Mouse (Mus musculus): ENCODE results near the gene Ankrd13b. TPM values are rescaled to one million over a fixed set of nuclear protein-coding genes. Genes with fewer than 3 reads are reported as not detected.

The Ankrd13b gene
- polyA plus RNA-seq, 1 experiment from 2014 or later = 10.4 TPM

DNA sequence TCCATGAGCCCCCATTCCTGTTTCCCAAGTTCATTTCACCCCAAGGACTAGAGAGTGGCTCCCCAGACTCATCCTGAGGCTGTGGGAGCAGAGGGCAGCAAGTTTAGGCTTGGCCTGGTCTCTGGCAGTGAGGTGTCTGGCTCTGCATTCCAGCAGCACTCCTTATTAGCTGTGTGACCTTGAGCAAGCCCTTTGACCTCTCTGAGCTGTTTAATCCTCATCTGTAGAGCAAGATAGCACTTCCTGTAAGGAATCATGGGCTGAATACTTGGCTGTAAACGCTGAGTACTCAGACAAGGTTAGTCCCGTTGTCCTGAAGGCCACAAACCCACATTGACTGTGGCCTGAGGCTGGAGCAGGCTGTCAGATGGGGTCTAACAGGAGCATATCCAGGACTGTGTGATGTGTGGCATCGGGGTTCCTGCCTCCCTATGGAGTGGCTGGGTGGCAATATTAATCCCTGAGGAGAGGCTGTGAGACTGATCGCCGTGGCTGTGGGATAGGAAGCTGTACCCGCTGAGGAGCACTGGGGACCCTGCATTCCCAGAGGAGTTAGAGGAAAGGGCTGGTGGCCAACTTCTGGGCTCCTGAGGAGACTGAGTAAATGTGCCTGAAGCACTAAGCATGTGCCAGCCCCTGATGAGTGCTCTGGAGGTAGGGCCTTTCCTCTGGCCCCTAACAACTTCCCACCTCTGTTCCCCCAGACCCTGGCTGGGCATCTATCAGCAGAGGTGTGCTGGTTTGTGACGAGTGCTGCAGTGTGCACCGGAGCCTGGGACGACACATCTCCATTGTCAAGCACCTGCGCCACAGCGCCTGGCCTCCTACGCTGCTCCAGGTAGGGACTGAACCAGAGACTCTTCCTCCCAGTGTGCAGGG is 9.0 kb upstream of the Ankrd13b start:
- Histone ChIP-seq H3K27me3 (no peaks in the 10 kb centered on the region), H3K4me3 (replicated peaks) (no peak overlapping the region), H3K36me3 (peaks cover 39% of the 10 kb centered on the region), H3K4me2 (replicated peaks) (no peak overlapping the region), H3K9me3 (replicated peaks) (no peaks in the 10 kb centered on the region), H3K9ac (no peak overlapping the region), H3K4me1 (peaks cover 71% of the 10 kb centered on the region), H3K27ac (replicated peaks) (no peak overlapping the region)
- ATAC-seq (ENCODE audit: insufficient number of reproducible peaks, low FRiP score, low TSS enrichment, low read depth) = no peak
- WGBS = 58% methylated on average over 12 of the region's 12 CpGs

GRCm38 (mm10) chr11:77497851-77498250 is 8.4 kb upstream of the Ankrd13b start:
- peak overlapping the region; percentile 5; the same call in 1 of the 2 replicates for H3K27ac ChIP-seq (replicated peaks)
- no peak for ATAC-seq (ENCODE audit: insufficient number of reproducible peaks, low FRiP score, low TSS enrichment, low read depth)
- no peak overlapping the region for H3K4me3 ChIP-seq (replicated peaks)
- 45% methylated on average over 4 of the region's 4 CpGs for WGBS
- H3K4me2 ChIP-seq (replicated peaks) = no peak overlapping the region
- peaks cover 65% of the 10 kb centered on the region for H3K4me1 ChIP-seq
- peaks cover 32% of the 10 kb centered on the region for H3K36me3 ChIP-seq
- H3K27me3 ChIP-seq = no peaks in the 10 kb centered on the region
- no peaks in the 10 kb centered on the region for H3K9me3 ChIP-seq (replicated peaks)
- H3K9ac ChIP-seq = no peak overlapping the region

GRCm38 (mm10) chr11:77497341-77497756 is 7.9 kb upstream of the Ankrd13b start:
- Histone ChIP-seq H3K36me3 (peaks cover 27% of the 10 kb centered on the region), H3K27ac (replicated peaks) (peak overlapping the region; percentile 66; the same call in 1 of the 2 replicates), H3K9me3 (replicated peaks) (no peaks in the 10 kb centered on the region), H3K9ac (no peak overlapping the region), H3K4me3 (replicated peaks) (no peak overlapping the region), H3K4me1 (peaks cover 68% of the 10 kb centered on the region), H3K27me3 (no peaks in the 10 kb centered on the region), H3K4me2 (replicated peaks) (no peak overlapping the region)
- 35% methylated on average over 6 of the region's 6 CpGs for WGBS
- ATAC-seq (ENCODE audit: insufficient number of reproducible peaks, low FRiP score, low TSS enrichment, low read depth) = no peak

GRCm38 (mm10) chr11:77495507-77495906 is 6.0 kb upstream of the Ankrd13b start:
- Histone ChIP-seq H3K9ac (no peak overlapping the region), H3K27me3 (no peaks in the 10 kb centered on the region), H3K27ac (replicated peaks) (no peak overlapping the region), H3K9me3 (replicated peaks) (no peaks in the 10 kb centered on the region), H3K36me3 (peaks cover 16% of the 10 kb centered on the region), H3K4me1 (peaks cover 81% of the 10 kb centered on the region), H3K4me3 (replicated peaks) (no peak overlapping the region), H3K4me2 (replicated peaks) (no peak overlapping the region)
- no peak for ATAC-seq (ENCODE audit: insufficient number of reproducible peaks, low FRiP score, low TSS enrichment, low read depth)

DNA sequence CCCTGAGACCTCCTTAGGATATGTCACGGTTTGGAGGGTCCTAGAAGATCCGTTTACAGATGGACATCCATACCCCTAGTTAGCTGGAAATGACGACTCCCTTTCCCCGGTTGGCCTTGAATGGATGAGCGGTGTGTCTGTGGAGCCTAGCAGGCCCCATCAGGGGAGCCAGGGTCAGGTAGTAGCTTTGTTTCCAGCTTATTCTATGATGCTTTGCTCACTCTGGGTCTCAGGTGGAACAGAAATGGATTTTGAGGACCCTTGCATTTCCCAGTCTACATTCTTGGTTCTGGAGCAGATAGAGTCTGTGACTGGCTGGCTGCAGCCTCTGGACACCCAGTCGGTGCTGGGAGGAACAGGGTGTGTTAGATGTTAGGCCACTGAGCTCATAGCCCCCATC is 5.3 kb upstream of the Ankrd13b start:
- Histone ChIP-seq H3K27me3 (no peaks in the 10 kb centered on the region), H3K27ac (replicated peaks) (no peak overlapping the region), H3K4me3 (replicated peaks) (peak overlapping the region; percentile 91), H3K4me2 (replicated peaks) (peak overlapping the region; percentile 94), H3K4me1 (peaks cover 80% of the 10 kb centered on the region), H3K36me3 (peaks cover 9% of the 10 kb centered on the region), H3K9ac (no peak overlapping the region), H3K9me3 (replicated peaks) (no peaks in the 10 kb centered on the region)
- ATAC-seq (ENCODE audit: insufficient number of reproducible peaks, low FRiP score, low TSS enrichment, low read depth) = no peak
- WGBS = 70% methylated on average over 6 of the region's 6 CpGs

DNA sequence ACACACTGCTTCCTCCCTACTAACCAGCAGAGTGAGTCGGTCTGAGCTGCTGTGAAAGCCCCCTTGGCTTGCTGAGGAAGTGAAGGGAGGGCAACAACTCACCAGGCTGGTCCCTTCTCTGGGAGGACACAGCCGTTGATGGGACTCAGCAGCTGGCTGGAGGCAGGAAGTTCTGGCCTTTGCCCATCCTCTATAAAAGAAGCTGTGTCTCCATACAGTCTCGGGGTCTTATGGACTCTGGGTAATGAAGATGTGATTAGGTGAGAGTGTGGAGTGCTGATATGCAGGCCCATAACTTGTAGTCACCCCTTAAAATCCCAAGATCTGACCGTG is 4.8 kb upstream of the Ankrd13b start:
- H3K4me1 ChIP-seq = peaks cover 76% of the 10 kb centered on the region
- ATAC-seq (ENCODE audit: insufficient number of reproducible peaks, low FRiP score, low TSS enrichment, low read depth) = no peak
- H3K4me3 ChIP-seq (replicated peaks) = peak overlapping the region; percentile 91
- no peaks in the 10 kb centered on the region for H3K27me3 ChIP-seq
- 23% methylated on average over 4 of the region's 4 CpGs for WGBS
- peak overlapping the region; percentile 91 for H3K9ac ChIP-seq
- no peaks in the 10 kb centered on the region for H3K9me3 ChIP-seq (replicated peaks)
- H3K27ac ChIP-seq (replicated peaks) = peak overlapping the region; percentile 85
- peaks cover 5% of the 10 kb centered on the region; the same call in 1 of the 2 replicates for H3K36me3 ChIP-seq
- H3K4me2 ChIP-seq (replicated peaks) = peak overlapping the region; percentile 94

GRCm38 (mm10) chr11:77493512-77494343 is 4.2 kb upstream of the Ankrd13b start, which contains the start of gene Git1:
TSS of gene Git1 (plus strand) at chr11:77493562.
- under 1% methylated on average over 72 of the region's 74 CpGs for WGBS
- no peaks in the 10 kb centered on the region for H3K9me3 ChIP-seq (replicated peaks)
- peak within 1 kb of the TSS; percentile 91 for H3K4me3 ChIP-seq (replicated peaks)
- H3K27me3 ChIP-seq = no peaks in the 10 kb centered on the region
- H3K27ac ChIP-seq (replicated peaks) = peak within 1 kb of the TSS; percentile 94
- ATAC-seq (ENCODE audit: insufficient number of reproducible peaks, low FRiP score, low TSS enrichment, low read depth) = no peak
- peaks cover 79% of the 10 kb centered on the region for H3K4me1 ChIP-seq
- H3K4me2 ChIP-seq (replicated peaks) = peak within 1 kb of the TSS; percentile 94
- peak within 1 kb of the TSS; percentile 91 for H3K9ac ChIP-seq
- H3K36me3 ChIP-seq = 0 out of 2 replicates have a peak, but pooled peaks cover 2% of the 10 kb centered on the region

GRCm38 (mm10) chr11:77492911-77493332 is 3.4 kb upstream of the Ankrd13b start:
- peak; percentile 74 for ATAC-seq (ENCODE audit: insufficient number of reproducible peaks, low FRiP score, low TSS enrichment, low read depth)
- peak overlapping the region; percentile 94 for H3K27ac ChIP-seq (replicated peaks)
- H3K9me3 ChIP-seq (replicated peaks) = no peaks in the 10 kb centered on the region
- H3K9ac ChIP-seq = peak overlapping the region; percentile 91
- under 1% methylated on average over 32 of the region's 32 CpGs for WGBS
- peaks cover 79% of the 10 kb centered on the region for H3K4me1 ChIP-seq
- H3K36me3 ChIP-seq = no peaks in the 10 kb centered on the region
- no peaks in the 10 kb centered on the region for H3K27me3 ChIP-seq
- H3K4me3 ChIP-seq (replicated peaks) = peak overlapping the region; percentile 91
- H3K4me2 ChIP-seq (replicated peaks) = peak overlapping the region; percentile 94

- no peaks in the 10 kb centered on the region for H3K36me3 ChIP-seq
- peak overlapping the region; percentile 91 for H3K4me3 ChIP-seq (replicated peaks)
- H3K27me3 ChIP-seq = no peaks in the 10 kb centered on the region
- WGBS = 1% methylated on average over 18 of the region's 18 CpGs
- H3K9me3 ChIP-seq (replicated peaks) = no peaks in the 10 kb centered on the region
- peaks cover 78% of the 10 kb centered on the region for H3K4me1 ChIP-seq
- ATAC-seq (ENCODE audit: insufficient number of reproducible peaks, low FRiP score, low TSS enrichment, low read depth) = no peak
- H3K9ac ChIP-seq = peak overlapping the region; percentile 91; the same call in 1 of the 2 replicates
- peak overlapping the region; percentile 94 for H3K4me2 ChIP-seq (replicated peaks)
- H3K27ac ChIP-seq (replicated peaks) = peak overlapping the region; percentile 94
Measured at GRCm38 (mm10) chr11:77492311-77492871, 2.9 kb upstream of the Ankrd13b start.

- H3K27ac ChIP-seq (replicated peaks) = peak overlapping the region; percentile 94
- peaks cover 79% of the 10 kb centered on the region for H3K4me1 ChIP-seq
- 0% methylated on average over 23 of the region's 23 CpGs for WGBS
- peak overlapping the region; percentile 91 for H3K4me3 ChIP-seq (replicated peaks)
- no peaks in the 10 kb centered on the region for H3K27me3 ChIP-seq
- no peaks in the 10 kb centered on the region for H3K36me3 ChIP-seq
- H3K4me2 ChIP-seq (replicated peaks) = peak overlapping the region; percentile 94
- H3K9ac ChIP-seq = peak overlapping the region; percentile 37
- ATAC-seq (ENCODE audit: insufficient number of reproducible peaks, low FRiP score, low TSS enrichment, low read depth) = peak; percentile 78
- no peaks in the 10 kb centered on the region for H3K9me3 ChIP-seq (replicated peaks)
Measured at GRCm38 (mm10) chr11:77491502-77492291, 2.2 kb upstream of the Ankrd13b start.

Measured in embryonic facial prominence, embryonic 15.5 days (tissue).